Mouse (Mus musculus) gastrocnemius, adult 18-20 months (tissue): Measurements from ENCODE around the gene Olfr806. TPM values are rescaled to one million over a fixed set of nuclear protein-coding genes. Genes with fewer than 3 reads are reported as not detected.

Experiments
- DNase-seq: peaks from one replicate; pipeline ENCODE4 v3.0.0; 2021; ENCODE audit warnings: low spot score
- long read RNA-seq, 2 experiments: library from polyadenylated mRNA; stranded (forward); transcript quantifications; one replicate each; pipeline ENCODE4 v2.0.0; 2021
- microRNA-seq: library from miRNA; unstranded; fragments of <30 nt; microRNA quantifications from one replicate; pipeline ENCODE4 v1.2.0, GENCODE M21; 2021
- total RNA-seq, 2 experiments: library from RNA; stranded (reverse); gene quantifications; 2 replicates each; pipeline ENCODE4 v1.2.3; 2021

The Olfr806 gene
- not detected for total RNA-seq
- long read RNA-seq, experiment 1, result 0 reads
- long read RNA-seq, experiment 2, result 0 reads

DNA sequence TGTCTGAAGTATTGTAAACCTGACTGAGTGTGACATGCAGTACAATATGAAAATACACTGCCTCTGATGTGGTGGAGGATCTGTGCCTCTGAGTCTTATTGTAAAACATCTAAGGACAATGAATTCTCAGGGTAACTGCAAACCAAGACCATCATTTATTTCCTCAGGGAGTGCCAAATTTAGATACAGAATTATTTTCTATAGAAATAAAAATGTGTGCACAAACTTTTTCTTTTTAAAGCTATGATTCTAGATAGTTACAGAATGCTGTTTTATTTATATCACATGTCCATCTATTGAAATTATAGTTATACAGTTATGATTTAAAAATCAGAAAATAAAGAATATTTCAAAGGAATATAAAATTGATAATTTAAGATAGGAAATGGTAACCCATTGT, at the start of gene Olfr806:
Olfr806 (minus strand) TSS at position 101 of the 400 bp plus-strand sequence.
- DNase-seq, result no peak

DNA sequence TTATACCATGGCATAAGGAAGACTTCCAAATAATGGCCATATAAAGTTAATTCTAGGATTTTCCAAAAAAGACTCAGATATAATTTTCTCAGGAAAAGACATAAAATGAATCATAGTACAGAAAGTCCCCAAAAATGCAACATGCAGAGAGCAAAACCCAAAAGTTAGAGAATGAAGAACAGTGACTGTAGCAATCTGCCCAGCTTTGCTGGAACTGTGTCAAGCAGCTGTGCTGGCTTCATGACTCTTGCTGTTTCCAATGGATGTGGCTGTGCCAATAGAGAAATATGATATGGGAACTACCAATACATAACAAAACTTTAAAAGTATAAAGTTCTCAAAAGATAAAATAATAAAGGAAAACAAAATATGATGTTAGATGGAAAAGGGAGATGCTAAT, 36.4 kb upstream of the Olfr806 start:
- DNase-seq, result peak; percentile 46

DNA sequence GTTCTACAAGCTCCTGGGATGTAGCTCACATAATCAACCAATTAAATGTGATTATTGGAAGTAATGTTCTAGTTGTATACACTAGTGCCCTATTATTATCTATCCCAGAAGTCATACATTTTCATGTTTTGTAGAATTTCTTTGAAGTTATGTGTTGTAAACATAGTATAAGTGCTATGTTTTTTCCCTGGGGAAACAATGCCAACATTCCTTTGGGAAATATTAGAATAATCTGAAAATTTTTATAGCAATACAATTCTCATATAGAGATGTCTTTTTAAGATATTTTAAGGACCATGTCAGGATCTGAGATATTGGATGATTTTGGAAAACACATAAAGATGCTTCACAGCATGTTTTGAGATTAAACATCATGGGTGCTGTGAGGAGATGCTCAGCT, 32.6 kb upstream of the Olfr806 start, which contains the start of gene Olfr809:
Olfr809 (plus strand) TSS at position 301 of the 400 bp plus-strand sequence.
- no peak for DNase-seq

DNA sequence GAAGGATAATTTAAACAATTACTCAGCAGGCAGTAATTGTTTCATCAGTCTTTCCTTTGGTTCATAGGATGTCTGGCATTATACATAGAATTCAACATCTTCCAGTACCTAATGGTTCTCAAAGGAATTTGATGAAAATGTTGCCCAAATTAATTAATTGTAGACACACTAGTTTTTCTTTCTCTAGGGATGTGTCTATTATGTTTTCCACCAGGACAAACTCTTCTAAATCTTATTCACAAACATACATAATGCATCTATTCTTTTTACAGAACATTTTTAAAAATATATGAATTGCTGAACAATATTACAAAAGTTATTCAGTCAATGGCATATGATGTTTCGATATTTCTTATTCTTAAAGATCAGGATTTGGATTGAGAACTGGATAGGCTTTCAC, 23.5 kb upstream of the Olfr806 start, which contains the start of gene Olfr808:
Olfr808 (plus strand) TSS at position 301 of the 400 bp plus-strand sequence.
- no peak for DNase-seq

DNA sequence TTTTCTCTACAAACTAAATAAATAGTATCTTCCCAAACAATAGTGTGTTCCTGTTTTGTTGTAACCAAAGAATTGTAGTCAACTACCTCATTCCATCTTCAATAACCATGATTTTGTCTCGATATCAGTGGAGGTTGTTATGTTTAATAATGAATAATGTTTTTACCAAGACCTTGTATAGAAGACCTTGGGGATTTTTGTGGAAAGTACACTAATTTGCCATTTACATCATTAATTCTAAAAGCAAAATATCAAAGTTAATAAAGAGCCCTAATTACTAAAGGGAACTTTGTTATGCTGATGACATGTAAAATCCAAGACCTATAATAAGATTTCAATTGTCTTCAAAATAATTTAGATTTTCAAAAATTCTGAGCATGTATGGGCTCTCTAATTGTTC, 16.0 kb upstream of the Olfr806 start, which contains the start of gene Olfr807:
Olfr807 (minus strand) TSS at position 101 of the 400 bp plus-strand sequence.
- no peak for DNase-seq

DNA sequence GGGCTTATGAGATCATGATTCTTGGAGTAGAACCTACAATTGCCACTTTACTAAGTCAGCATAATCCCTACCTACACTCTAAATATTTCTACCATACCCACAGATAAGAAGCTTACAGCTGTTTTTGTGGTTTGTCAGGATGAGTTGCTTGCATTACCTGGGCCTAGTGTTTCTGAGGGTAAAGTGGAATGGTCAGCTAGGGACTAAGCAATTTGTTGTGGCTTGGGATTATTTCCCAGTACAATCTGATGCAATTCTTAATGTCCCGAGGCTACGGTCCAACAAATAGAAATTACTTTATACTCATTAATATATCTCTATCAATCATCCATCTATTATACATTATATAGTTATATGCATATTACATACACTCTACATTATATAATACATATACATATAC, 12.4 kb downstream of the Olfr806 start, which contains the start of gene Olfr805:
Olfr805 (minus strand) TSS at position 101 of the 400 bp plus-strand sequence.
- no peak for DNase-seq

DNA sequence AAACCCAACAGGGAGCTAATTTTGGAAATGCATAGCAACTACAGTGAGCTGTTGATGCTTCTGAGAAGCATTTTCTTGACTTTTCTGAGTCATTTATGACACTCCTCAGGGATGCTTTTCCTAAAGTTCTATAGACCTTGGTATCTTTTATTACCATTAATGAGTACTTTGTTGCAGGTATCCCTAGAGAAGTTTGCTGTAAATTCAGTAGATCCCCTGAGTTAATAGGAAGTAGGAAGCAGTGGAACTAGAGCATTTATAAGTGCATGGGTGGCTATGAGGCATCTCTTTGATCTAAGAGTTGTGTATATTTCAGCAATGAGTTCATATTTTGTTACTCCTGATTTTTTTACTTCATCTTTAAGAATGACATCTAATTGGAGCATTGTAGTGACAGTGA, 38.8 kb downstream of the Olfr806 start, which contains the start of gene Olfr804:
Olfr804 (plus strand) TSS at position 301 of the 400 bp plus-strand sequence.
- DNase-seq, result no peak

DNA sequence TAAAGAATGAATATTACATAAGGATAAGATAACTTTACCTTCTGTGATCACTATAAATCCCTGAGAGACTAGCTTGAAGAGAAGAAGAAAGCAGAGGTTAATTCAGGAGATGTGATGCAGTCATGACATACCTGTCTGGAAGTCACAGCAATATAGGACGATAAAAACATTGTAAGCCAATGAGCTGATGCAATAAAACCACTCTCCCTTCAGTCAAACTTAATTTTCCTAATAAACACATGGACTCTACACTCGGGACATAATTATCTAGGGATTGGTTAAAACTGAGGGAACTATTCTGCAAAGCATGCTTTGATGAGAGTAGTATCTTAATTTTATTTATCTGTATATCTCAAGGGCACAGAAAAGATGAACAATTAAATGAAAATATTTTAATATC, 47.5 kb downstream of the Olfr806 start, which contains the start of gene Olfr803:
Olfr803 (minus strand) TSS at position 101 of the 400 bp plus-strand sequence.
- no peak for DNase-seq

DNA sequence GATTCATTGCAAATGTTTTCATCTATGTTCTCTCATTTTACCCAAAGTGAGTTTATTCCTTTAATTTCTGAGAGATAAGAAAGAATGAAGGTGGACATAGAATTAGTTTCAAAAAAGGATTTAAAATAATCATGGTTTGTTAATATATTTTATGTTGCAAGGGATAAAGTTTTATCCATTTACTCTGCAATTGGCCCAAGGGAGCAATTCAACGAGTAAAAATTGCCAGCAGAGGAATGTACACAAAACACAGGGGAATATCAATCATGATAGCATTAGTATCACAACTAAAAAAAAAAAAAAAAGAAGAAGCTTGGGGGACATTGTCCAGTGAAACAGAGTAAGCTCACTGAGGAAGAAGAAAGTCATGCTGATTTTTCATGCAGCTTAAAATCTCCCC, 53.7 kb downstream of the Olfr806 start, which contains the start of gene Olfr802:
Olfr802 (minus strand) TSS at position 101 of the 400 bp plus-strand sequence.
- DNase-seq, result no peak

Small RNA genes lying within 50 kb of the gene (microRNA-seq; reads per million reads assigned to microRNA genes)
- not detected for gene Gm24485

Other genes with a start within 250 kb of the Olfr806 start
- not detected for gene Olfr790, start 243.4 kb downstream of the Olfr806 start, total RNA-seq
- not detected for gene Olfr791, start 220.1 kb downstream of the Olfr806 start, total RNA-seq
- gene Olfr792, start 202.8 kb downstream of the Olfr806 start, total RNA-seq, result not detected
- not detected for gene Olfr794, start 174.3 kb downstream of the Olfr806 start, total RNA-seq
- gene Olfr796, start 129.4 kb downstream of the Olfr806 start, total RNA-seq, result not detected
- not detected for gene Olfr798, start 114.0 kb downstream of the Olfr806 start, total RNA-seq
- gene Olfr799, start 104.4 kb downstream of the Olfr806 start, total RNA-seq, result not detected
- gene Olfr800, start 84.2 kb downstream of the Olfr806 start, total RNA-seq, result not detected
- not detected for gene Olfr801, start 68.1 kb downstream of the Olfr806 start, total RNA-seq
- not detected for gene Olfr802, start 53.8 kb downstream of the Olfr806 start, total RNA-seq
- gene Olfr803, start 47.6 kb downstream of the Olfr806 start, total RNA-seq, result not detected
- not detected for gene Olfr804, start 38.7 kb downstream of the Olfr806 start, total RNA-seq
- gene Olfr805, start 12.5 kb downstream of the Olfr806 start, total RNA-seq, result not detected
- not detected for gene Olfr807, start 15.9 kb upstream of the Olfr806 start, total RNA-seq
- gene Olfr808, start 23.6 kb upstream of the Olfr806 start, total RNA-seq, result not detected
- not detected for gene Olfr809, start 32.7 kb upstream of the Olfr806 start, total RNA-seq
- not detected for gene Olfr810, start 53.0 kb upstream of the Olfr806 start, total RNA-seq
- not detected for gene Olfr811, start 62.5 kb upstream of the Olfr806 start, total RNA-seq
- not detected for gene Olfr812, start 104.2 kb upstream of the Olfr806 start, total RNA-seq
- not detected for gene Olfr813, start 113.4 kb upstream of the Olfr806 start, total RNA-seq
- not detected for gene Olfr814, start 137.9 kb upstream of the Olfr806 start, total RNA-seq
- not detected for gene Olfr815, start 163.9 kb upstream of the Olfr806 start, total RNA-seq
- not detected for gene Olfr816, start 173.7 kb upstream of the Olfr806 start, total RNA-seq
- gene Olfr818, start 207.2 kb upstream of the Olfr806 start, total RNA-seq, result not detected
- not detected for gene Olfr819, start 225.3 kb upstream of the Olfr806 start, total RNA-seq
- gene Olfr247, start 234.2 kb upstream of the Olfr806 start, total RNA-seq, result not detected
- not detected for gene Gm10310, start 243.1 kb upstream of the Olfr806 start, total RNA-seq